Mouse (Mus musculus) lung, postnatal 0 days (tissue): Measurements from ENCODE around the gene Cd180.

Source experiments
- CTCF ChIP-seq: IDR thresholded peaks from 2 replicates; pipeline ENCODE4 v1.5.1; 2016; ENCODE audit warnings: antibody characterized with exemption, mild to moderate bottlenecking
- EP300 ChIP-seq: IDR thresholded peaks from 2 replicates; pipeline ENCODE4 v1.6.1; 2016; ENCODE audit warnings: antibody characterized with exemption, mild to moderate bottlenecking, control low read depth

DNA sequence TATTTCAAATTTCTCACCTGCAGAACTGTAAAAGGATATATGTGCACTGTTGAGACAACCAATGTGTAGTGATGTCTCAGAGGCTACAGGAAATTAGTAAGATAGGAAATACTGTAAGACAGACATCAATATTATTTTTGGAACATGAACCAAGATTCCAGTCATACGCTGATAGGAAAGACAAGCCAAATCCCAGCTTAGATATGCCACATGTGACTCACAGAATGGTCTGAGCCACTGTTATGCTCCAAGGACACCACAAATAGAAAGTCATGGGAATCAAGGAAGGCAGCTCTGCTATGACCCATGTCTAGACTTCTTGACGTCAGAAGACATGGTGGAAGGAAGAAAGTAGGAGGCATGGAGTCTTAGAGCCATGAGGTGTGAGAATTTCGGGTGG is 19.3 kb upstream of the Cd180 start:
- TF ChIP-seq CTCF (no peak), EP300 (no peak)
